Mouse (Mus musculus) right cerebral cortex, postnatal 14 days (tissue): ENCODE results near the gene Lilrb4a.
"Not testable (repeated sequence)": the region's sequence is repeated elsewhere in the genome, so short reads cannot be mapped to it uniquely, and the experiment has no call there.

Experiments
- DNase-seq: peaks from one replicate; pipeline ENCODE4 v3.0.0; 2022

Gene Lilrb4a

GRCm38 (mm10) chr10:51490691-51491090 lies at the start of gene Lilrb4a:
Lilrb4a (plus strand) TSS chr10:51490956.
- DNase-seq: not testable (repeated sequence)

GRCm38 (mm10) chr10:51451610-51452009 lies 39.1 kb upstream of the Lilrb4a start:
- no peak for DNase-seq

GRCm38 (mm10) chr10:51453616-51454298 lies 37.0 kb upstream of the Lilrb4a start:
- no peak for DNase-seq

- DNase-seq: no peak
Observed at GRCm38 (mm10) chr10:51454365-51454764, 36.4 kb upstream of the Lilrb4a start.

GRCm38 (mm10) chr10:51455762-51456161 lies 35.0 kb upstream of the Lilrb4a start:
- DNase-seq: no peak

GRCm38 (mm10) chr10:51456369-51456768 lies 34.4 kb upstream of the Lilrb4a start:
- no peak for DNase-seq

- DNase-seq: not testable (repeated sequence)
Observed at GRCm38 (mm10) chr10:51463800-51464199, 27.0 kb upstream of the Lilrb4a start.

- not testable (repeated sequence) for DNase-seq
Observed at GRCm38 (mm10) chr10:51480397-51480796, 10.4 kb upstream of the Lilrb4a start, which contains the start of the genes Gm49339 and Lilr4b. Gm49339 (plus strand) TSS chr10:51480612. Lilr4b (plus strand) TSS chr10:51480632.

GRCm38 (mm10) chr10:51520021-51520420 lies 29.3 kb downstream of the Lilrb4a start:
- DNase-seq: no peak

- no peak for DNase-seq
Observed at GRCm38 (mm10) chr10:51521453-51521852, 30.7 kb downstream of the Lilrb4a start.

- DNase-seq: no peak
Observed at GRCm38 (mm10) chr10:51526090-51526489, 35.3 kb downstream of the Lilrb4a start.

- no peak for DNase-seq
Observed at GRCm38 (mm10) chr10:51526633-51527032, 35.9 kb downstream of the Lilrb4a start.

GRCm38 (mm10) chr10:51528840-51529434 lies 38.2 kb downstream of the Lilrb4a start:
- DNase-seq: no peak

- DNase-seq: no peak
Observed at GRCm38 (mm10) chr10:51529497-51529896, 38.7 kb downstream of the Lilrb4a start.

- no peak for DNase-seq
Observed at GRCm38 (mm10) chr10:51530813-51531212, 40.1 kb downstream of the Lilrb4a start.
